Mouse (Mus musculus) c-Kit-positive CD71-positive TER-119-negative erythroid progenitor cells, embryonic 14.5 days (primary cell): ENCODE measurements around the gene Slc34a3.

Experiments used
- DNase-seq: peaks from one replicate; pipeline ENCODE4 v3.0.0-alpha.2; 2013; ENCODE audit warnings: low read depth

Slc34a3 gene

DNA sequence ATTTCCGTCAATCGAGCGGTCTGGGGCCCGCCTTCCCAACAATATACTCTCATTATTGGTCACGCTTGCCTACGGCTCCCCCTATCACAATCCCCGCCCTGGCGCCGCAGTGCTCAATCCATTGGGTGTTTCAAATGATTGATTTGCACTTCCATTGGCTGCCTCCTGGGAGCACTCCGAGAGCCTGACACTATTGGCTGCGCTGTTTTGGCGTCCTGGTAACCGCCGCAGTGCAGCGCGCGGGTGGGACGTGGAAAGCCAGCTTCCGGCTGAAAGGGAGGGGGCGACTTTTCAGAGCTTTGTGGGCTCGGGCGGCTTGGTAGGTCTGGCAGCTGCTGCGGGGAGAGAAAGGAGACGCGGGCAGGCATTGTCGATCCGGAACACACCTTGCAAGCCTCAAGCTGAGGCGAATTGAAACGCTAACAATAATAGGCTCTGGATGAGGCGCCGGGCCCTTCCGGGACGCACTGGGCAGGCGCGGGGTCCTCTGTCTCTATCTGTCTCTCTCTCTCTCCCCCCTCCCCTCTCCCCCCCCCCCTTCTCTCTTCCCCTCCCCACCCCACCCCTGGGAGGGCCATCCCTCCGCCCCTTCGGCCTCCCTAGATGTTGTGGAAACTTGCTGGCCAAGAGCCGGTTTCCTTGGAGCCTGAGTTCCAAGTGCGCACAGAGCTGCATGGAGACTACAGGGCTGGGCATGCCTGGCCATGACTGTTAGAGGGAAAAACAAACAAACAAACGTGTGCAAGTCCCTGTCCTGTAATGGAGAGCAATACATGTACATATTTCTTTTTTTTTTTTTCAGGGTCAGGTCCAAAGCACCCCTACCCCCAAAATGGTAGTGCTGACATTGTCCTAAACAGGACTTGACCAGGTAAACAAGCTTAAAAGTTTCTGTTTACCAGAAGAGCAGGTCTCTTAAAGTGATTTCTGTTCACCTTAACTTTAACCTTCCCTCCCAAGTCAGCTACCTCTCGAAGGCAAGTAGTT, 9.1 kb downstream of the Slc34a3 start:
- DNase-seq = peak; percentile 99

DNA sequence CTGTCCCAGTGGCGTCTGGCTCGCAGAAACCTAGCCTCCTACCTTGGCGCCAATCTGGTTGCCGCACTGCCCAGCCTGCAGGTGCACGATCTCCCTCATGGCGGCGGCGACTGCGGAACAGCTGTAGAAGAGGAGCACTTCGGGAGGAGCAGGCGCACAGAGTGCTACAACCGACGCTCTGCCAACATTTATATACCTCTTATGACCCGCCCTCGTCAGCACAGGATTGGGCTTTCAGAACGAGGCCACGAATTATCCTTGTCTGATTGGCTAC, 9.7 kb downstream of the Slc34a3 start, which contains the start of gene Tubb4b:
Tubb4b (minus strand) TSS at position 211 of the 274 bp plus-strand sequence.
- DNase-seq = no peak

DNA sequence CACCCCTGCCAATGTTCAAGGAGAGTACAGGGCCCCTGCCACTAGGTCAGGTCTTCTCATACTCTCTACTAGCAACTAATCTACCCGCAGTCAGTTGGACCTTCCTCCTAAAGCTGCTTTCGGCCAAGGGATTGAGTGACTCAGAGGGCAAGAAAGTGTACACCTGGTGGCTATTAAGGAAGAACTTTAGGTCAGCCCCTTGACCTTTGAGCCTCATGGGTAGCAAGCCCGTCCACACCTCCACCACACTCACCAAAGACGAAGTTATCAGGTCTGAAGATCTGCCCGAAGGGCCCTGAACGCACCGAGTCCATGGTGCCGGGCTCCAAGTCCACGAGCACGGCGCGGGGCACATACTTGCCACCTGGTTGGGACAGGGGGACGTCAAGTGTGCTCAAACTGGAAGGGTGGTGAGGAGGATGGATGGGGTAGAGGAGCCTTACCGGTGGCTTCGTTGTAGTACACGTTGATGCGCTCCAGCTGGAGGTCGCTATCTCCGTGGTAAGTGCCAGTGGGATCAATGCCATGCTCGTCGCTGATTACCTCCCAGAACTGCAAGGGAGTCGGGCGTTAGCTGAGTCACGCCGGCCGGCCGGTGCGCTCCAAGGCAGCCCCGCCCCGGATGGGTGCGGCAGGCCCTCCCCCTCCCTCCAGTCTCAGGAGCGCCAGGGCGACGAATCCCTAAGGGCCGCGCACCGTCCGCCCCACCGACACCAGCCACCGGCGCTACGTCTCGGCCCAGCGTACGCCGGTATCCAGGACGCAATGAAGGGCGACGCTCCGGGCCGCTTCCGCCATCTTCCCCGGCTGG, 10.3 kb downstream of the Slc34a3 start:
- peak; percentile 88 for DNase-seq

DNA sequence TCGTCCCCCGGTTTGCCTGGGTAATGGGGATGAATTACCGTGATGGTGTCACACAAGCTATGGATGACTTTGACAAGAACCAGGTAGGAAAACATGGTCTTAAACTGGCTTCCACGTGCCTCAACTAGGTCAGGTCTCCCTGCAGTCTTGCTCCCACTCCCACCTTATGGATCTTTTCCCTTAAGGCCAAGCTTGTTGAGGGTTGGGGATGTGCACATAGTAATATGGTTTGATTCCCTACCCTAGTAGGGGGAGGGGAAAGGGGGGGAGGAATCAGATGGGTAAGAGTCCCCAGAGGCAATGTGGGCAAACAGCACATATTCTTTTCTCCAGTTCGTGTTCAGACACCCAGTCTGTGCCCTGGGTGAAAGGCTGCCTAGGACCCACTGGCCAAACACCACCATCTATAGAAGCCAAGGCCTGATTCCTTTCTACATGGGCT, 12.8 kb downstream of the Slc34a3 start:
- no peak for DNase-seq

DNA sequence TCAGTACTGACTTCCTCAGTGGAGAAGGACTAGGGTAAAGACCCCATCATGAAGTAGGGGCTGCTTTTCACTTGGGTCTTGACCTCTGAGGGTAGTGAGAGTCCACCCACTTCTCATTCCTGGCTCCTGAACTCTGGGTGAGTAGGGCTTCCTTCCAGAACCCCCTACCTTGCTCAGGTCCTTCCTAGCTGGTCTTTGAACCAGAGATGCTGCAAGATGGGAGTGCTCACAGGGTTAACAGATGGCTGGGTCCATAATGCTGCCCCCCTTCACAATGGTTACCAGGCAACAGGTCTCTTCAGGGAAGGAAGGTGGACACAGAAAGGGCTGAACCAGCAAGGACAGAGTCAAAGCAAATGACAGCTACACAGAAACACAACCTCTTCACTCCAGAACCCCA, 15.7 kb downstream of the Slc34a3 start, which contains the start of gene Fam166a:
Fam166a (plus strand) TSS at position 301 of the 400 bp plus-strand sequence.
- DNase-seq = no peak

DNA sequence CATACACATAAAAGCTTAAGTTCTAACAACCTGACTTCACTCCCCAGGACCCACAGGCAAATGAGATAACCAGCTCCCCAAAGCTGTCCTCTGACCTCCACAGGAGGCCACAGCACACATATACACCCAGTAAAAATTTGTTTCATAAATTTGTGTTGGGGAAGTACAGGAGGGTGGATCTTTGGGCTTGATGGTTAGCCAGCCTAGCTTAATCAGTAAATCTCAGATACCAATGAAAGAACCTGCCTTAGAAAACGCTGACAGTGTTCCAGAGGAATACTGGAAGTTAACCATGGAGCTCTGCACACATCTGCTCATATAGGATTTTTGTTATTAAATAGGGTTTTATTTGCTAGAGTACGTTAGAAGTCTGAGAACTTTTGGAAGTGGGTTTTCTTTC, 16.5 kb downstream of the Slc34a3 start:
- no peak for DNase-seq

DNA sequence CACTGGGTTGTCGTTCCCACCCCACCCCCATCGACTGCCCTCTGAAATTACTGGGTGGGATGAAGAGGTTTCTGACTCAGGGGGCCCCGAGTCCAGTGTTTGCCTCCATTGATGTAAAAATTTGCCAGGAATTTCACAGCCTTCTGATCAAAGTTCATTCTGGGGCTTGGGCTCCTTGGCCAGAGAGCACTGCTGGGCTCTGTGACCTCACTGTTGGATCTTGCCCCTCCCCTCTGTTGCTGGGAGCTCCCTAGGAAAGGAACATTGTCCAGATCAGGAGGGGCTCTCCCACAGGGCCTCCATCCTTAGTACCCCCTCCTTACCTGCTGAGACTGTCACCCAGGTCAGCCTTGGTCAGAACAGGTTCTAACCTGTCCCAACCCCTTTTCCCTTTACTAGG, 19.7 kb downstream of the Slc34a3 start, which contains the start of gene Stpg3:
Stpg3 (minus strand) TSS at position 194 of the 400 bp plus-strand sequence.
- no peak for DNase-seq

DNA sequence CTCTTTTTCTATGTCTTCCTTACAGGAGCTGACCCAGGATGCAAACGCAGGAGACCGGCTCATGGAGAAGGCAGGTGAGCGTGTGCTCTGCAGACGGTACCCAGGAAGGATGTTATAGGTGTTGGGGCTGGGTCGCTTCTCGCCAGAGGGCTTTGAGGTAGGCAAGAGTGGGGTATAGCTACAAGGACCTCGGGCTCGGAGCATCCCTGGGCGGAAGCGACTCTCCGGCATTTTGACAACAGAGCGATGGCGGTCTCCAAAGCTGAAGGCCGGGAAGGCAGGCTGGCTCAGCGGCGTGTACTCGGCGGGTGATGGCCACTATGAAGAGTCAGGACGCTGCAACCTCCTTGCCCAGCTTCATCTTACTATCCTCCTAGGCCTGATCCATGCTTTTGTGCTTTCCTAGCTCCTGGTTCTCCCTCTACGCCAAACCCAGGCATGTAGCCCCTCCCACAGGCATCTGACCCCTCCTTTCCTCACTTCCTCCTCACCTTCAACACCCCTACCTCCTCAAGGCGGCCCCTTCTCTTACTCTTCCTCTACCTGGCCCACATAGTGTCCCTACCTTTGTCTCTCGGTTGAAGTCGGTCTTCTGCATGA, 20.8 kb downstream of the Slc34a3 start:
- no peak for DNase-seq

DNA sequence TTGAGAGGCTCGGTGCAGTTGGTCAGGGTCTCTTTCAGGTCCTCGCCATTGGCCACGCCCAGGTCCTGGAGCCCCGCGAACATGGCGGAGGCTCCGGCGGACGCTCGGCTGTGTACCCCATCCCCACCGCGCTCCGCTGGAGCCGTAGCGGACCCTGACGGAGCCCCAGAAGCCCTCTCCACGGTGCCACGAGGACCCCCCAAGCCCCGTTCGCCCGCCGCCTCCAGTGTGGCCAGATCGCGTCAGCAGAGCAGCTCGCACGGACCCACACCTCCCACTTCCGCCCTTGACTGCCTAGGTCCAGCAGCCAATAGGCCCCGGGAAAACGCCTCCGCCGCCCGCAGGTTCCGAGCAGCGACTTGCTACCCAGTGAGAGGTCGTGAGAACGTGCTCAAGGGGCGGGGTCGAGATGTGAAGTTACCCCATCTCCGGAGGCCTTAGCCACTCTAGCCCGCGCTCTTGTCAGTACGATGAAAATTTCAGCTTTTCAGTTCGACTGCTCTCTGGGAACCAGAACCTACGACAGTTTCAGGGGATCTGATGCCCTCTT, 23.0 kb downstream of the Slc34a3 start, which contains the start of gene Nelfb:
Nelfb (minus strand) TSS at position 369 of the 550 bp plus-strand sequence.
- DNase-seq = peak; percentile 87

DNA sequence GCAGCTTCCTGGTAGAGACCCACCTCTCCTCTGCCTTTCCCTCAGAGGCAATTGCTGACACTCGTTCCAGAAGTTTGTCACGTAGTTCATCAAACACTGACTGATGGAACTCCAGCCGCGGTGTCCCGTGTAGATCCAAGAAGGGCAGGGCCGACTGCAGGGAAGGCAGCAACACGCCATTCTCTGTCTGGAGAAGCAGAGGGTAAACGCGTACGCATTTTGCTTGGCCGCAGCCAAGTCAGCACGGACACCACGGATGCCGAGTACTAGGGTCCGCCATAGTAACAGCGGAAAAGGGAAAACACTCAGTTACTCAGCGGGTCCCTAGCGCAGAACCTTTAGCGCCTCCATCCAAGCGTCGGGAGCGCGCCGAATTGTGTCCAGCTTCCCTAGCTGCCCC, 23.5 kb downstream of the Slc34a3 start:
- DNase-seq = no peak

DNA sequence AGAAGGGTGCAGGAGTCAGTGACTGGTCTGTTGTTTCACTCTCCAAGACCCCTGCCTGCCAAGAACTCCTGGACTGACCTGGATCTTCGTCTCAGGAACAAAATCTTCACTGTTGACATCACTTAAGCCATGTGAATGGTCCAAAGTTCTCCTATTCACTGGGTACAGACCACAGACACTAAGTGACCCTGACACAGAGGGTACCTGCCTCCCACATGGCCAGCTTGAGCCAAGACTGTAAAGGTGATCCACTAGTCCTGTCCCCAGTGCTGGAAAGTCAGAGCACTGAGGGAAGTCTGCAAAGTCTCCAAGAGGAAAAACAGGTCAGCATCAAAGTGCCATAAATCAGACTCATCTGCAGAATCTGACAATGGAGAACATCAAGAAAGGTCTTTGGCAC, 26.6 kb downstream of the Slc34a3 start:
- no peak for DNase-seq

DNA sequence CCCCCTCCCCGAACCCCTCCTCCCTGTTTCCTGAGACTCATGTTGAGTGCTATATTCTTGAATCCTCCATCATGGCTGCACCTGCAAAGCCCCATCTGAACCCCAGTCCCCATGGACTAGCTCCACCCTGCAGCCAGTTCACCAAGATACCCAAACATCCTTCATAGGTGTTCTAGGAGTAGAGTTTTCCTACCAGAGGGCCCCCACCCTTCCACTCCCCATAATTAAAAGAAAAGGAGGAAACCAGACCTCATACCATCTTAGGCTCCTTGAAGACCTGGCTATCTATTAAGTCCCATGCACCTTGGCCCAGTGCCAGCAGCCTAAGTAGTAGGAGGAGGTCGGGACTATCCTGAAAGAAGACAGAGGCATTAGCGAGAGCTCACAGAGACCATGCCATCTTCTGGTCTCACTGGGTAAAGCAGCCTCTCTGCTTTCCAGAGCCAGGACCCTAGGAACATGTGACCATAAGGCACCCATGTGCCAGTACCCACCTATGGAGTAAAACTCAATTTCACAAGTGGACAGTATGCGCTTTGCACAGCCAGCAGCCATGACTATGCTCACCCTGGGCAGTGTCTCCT, 30.4 kb downstream of the Slc34a3 start:
- DNase-seq = no peak

DNA sequence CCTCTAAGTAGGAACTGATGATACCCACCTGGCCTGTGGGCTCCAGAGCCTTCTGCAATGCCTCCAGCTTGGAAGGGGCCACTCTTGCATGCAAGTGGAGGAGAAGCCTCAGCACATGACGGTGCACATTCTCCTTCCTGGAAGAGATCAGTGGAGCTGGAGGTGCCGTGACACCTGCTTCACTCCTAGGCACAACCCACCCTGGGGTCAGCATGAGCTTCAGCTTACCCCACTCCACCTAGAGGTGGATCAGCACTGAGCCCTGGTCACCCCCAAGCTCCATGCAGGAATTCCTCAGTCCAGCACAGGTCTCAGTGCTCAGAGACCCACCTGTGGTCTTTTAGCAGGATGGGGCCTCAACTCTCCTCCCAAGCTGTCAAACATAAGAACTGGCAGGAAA, 33.5 kb downstream of the Slc34a3 start:
- DNase-seq = no peak

DNA sequence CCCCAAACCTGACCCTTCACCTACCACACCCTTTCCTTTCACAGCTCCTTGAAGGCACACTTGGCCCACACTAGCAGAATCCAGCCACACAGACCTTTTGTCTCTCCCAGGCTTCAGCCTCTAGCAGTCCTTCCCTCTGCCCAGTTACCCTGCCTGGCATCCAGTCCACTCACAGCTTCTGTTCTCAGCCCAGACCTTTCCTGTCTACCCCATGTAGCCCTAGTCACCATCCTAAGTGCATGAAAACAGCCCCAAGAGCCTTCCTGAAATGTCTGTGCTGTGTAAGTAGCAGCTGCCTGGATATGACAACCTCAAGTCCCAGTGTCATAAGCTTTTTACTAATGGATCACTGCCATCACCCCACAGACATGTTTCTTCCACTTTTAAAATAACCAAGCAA, 36.2 kb downstream of the Slc34a3 start:
- DNase-seq = no peak

DNA sequence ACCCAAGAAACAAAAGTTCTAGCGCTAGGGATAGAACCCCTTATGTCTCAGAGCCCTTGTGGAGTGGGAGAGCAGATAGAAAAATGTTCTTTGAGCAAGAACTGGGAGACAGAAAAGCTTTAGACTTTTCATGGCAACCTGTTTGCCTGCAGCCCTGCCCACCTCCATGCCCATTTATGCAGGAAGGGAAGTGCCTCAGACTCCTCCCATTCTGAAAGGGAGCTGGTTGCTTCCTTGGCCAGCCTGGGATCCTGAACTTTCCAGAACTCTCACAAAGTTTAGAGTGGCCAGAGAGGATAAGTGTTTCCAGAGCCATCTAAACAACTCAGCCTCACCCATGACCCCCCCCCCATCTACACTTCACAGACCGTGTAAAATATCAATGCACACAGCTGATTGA, 37.0 kb downstream of the Slc34a3 start:
- DNase-seq = no peak

DNA sequence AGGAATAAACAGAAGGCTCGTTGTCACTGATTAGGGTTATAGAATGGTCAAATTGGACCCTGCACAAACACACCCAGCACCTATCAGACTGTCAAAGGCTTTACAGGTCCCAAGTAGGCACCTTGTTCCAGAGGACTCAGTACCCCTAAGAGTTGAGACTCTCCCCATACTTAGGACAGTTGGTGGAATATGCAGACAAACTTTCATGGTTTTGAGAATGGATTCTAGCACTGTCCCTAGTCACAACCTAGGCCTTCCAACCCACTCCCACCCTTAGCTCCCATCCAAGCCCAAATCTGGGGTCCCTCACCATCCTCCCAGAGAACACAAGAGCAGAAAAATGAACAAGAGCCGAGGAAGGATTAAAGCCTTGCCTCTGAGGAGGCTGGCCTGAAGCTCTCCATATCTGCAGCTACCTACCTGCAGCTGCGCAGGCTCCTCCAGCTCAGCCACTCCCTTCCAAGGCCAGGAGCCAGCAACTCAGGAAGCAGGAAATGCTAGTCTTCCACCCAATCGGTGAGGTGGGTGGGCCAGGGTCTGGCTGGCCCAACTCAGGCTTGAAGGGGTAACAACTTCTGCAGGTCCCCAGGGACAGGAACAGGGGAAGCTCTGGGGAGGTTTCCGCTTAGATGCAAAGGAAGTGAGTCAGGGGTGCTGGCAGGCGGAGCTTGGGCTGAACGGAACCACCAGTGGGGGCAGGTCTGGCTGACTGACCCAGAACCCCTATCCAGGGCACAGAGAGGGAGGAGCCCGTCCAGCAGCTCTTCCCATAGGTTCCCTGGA, 37.8 kb downstream of the Slc34a3 start, which contains the start of gene Tor4a:
Tor4a (minus strand) TSS at position 715 of the 783 bp plus-strand sequence.
- DNase-seq = no peak

DNA sequence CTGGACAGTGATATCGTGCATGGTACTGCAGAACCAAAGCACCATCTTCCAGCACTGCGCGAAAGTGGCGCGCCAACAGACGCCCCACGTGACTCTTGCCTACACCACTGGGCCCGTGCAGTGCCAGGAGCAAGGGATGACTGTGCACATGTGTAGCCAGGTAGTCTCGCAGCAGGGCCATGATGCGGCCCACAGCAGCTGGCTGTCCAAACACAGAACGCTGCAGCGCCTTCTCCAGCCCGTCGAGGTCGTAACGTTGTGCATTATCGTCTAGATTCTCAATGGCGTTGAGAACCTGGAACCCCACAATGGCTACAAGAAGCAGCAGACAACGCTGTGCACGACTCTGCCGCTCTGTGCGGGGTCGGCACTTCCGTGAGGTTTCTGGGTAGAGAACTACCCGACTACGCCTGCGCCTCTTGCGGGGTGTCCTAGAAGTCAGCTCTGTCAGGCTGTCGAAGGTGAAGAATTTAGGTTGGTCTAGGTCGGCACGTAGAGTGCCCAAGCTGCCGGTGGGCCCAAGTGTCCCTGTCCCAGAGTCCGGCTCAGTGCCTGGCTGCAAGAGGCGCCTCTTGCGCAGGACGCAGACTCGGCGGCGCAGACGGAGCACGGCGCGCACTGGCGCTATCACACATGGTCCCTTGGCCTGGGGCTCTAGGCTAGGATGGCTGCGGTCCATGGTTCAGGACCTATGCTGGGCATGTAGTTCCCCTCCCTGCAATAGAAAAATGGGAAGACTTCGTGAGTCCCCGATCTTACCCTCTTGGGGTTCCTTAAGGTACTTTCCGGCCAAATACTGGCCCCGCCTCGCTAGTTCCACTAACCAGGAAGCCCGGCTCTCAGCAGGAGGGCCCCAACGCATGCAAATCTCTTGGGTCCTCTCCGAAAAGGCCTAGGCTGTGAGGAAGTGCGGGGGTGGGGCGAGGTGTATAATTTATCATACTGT, 38.7 kb downstream of the Slc34a3 start:
- peak; percentile 67 for DNase-seq

DNA sequence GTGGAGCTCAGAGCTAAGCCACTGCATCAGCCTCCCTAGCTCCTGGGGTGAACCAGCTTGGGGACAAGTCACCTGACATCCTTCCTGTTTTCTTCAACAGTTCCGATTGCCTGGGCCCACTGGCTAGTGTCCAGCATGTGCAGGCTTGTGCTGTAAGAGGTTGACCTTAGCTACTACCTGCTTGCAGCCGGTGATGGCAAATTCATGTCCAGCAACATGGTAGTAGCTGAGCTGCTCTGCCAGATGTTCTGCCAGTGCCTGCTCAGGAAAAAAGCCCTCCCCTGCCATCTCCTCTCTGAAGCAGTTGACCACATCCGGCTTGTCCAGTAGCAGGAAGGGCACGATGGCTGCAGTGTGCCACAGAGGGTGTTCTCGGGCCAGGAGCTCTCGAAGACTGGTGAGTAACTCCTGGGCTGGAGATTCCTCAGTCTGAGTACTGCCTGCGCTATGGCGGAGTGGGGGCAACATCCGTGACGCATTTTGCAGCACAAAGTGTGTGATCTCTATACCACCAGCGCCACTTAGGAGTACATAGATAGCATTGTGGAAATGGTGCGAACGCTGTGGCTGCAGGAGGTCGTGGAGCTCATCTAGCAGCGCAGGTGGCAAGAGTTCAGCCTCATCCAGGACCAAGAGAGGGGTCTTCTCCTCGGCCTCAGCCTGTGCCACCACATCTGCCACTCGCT, 39.5 kb downstream of the Slc34a3 start:
- DNase-seq = no peak

DNA sequence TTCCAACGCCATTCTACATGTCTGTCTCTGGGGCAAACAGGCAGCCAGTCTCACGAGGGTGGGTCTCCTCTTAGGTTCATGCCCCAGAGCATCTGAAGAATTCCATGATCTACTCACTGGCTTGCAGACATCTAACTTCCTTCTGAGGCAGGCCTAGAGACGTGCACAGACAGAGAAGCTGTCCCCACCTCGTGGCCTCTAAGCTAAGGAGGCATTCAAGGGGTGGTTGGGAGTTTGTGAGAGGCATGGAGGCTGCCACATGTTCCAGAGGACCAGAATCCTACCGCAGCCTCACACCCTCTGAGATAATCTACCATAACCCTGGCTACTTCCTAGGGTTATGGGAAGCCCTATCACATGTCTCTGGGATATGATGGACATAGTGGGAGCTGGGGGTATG, 40.2 kb downstream of the Slc34a3 start:
- no peak for DNase-seq
